Mouse (Mus musculus) spleen, adult 2 months (tissue): ENCODE data around the gene Rgs12.

Source experiments
- CTCF ChIP-seq: fragments of 200-500 bp; IDR thresholded peaks from 2 replicates; pipeline ENCODE4 v1.5.1; 2011; ENCODE audit warnings: mild to moderate bottlenecking, inconsistent platforms; ENCODE audit not compliant: insufficient read depth, insufficient read length, insufficient replicate concordance; ENCODE audit errors: extremely low read depth
- POLR2A ChIP-seq: fragments of 200-500 bp; IDR thresholded peaks from 2 replicates; pipeline ENCODE4 v1.6.1; 2011; ENCODE audit warnings: low read depth, low read length, inconsistent platforms

DNA sequence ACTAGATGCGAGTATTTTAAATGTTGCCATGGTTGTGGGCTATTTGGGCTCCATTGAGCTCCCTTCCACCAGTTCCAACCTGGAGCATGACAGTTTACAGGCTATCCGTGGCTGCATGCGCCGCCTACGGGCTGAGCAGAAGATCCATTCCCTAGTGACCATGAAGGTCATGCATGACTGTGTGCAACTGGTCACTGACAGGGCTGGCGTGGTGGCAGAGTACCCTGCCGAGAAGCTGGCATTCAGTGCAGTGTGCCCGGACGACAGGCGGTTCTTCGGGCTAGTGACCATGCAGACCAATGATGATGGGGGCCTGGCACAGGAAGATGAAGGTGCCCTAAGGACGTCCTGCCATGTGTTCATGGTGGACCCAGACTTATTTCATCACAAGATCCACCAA, 16.3 kb downstream of the Rgs12 start:
- no peak for TF ChIP-seq CTCF
- no peak for TF ChIP-seq POLR2A
